Mouse (Mus musculus) mesoderm, embryonic 11.5 days (tissue): ENCODE measurements around the gene Bpnt1.

Experiments used
- DNase-seq: peaks from one replicate; pipeline ENCODE4 v3.0.0-alpha.2; 2012; ENCODE audit warnings: low read depth, low spot score

The Bpnt1 gene

DNA sequence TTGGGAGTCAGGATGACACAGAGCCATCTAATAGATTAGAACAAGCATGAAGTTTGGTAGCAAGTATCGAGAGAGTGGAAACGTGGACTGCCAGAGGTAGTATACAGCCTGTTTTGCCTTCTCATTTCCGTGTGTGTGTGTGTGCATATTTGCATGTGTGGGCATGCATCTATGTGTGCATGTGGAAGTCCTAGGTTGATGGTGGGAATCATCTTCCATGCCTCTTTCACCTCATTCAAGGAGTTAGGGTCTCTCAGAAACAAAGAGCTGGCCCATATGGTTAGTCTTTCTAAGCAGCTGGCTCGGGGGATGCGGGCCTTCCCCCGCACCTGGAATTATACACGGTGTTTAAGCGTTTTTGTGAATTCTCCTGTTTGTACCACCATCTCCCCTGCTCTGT is 2.1 kb upstream of the Bpnt1 start:
- no peak for DNase-seq

DNA sequence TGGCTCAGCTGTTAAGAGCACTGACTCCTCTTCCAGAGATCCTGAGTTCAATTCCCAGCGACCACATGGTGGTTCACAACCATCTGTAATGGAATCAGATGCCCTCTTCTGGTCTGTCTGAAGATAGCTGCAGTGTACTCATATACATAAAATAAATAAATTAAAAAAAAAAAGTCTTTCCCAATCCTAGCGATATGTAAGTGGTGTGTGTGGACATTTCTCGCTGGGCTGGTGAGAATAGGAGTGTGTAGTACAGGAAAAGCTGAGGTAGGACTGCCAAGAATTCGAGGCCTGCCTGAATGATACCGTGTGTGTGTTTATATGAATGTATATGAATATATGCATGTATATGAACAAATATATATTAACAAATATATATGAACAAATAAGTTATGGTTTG is 585 bp upstream of the Bpnt1 start:
- DNase-seq: no peak

DNA sequence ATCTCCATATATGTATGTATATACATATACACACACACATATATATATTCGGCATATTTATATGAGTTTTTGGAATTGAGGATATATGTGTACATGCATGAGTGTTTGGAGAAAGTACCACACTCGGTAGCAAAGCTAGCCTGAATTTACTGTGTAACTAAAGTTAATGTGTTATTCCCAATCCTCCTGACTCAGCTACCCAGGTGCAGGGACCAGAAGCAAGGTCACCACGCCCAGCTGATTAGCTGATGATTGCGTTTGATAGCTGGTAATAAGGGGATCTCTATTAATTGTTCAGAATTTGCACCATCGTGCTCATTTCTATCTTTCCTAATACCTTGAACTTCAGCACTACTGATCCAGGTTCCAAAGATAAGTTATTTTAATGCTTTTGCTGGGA is 1.7 kb downstream of the Bpnt1 start:
- DNase-seq: no peak

DNA sequence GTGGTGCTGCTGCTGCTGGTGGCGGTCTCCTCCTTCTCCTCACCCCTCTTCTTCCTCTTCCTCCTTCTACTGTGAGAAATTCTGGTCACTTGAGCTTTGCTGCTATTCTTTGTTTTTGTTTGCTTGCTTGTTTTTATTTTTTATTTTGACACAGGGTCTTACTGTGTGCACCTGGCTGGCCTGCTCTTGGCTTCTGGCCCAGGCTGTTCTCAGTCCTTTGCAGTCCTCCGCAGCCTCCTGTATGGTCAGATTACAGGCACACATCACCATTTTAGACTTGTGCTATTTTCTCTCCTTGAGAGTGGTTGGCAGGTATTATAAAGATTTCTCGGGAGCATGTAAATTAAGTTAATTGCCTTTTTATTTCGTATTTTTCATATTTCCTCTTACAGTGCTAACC is 2.2 kb downstream of the Bpnt1 start:
- DNase-seq: no peak

DNA sequence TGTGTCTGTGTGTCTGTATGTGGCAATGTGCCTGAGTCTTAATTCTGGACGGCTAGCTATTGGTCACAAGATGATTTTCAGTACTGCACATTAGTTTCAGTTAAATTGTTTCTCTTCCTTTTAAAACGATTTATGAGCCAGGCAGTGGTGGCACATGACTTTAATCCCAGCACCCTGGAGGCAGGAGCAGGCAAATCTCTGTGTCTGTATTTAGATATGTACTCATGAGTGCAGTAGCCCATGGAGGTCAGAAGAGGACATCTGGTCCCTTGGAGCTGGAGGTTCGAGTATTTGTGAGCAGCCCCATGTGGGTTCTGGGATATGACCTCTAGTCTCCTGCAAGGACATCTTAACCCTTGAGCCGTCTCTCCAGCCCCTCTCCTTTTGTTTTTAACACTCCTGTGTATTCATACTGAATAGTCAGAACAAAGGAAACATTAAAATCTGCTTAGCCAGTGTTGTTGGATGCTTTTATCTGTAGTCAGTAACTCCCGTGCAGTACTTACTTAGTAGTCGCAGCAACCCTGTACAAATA is 3.3 kb downstream of the Bpnt1 start:
- DNase-seq: no peak

DNA sequence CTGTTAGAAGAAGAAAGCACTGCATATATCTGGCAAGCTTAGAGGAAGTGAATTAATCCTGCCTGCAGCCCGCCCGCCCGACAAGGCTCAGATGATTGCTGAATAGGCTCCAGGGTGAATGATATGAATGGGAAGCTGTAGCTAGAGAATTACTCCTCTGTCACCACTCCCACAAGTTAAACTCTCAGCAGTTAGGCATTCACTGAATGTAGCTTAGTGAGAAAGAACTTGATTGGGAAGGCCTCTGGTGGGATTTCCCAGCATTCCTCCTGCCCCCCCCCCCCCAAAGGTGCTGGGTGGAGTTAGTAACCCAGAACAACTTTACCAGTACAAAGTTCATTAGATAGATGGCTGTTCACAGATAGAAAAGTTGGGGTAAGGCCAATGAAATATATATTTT is 4.6 kb downstream of the Bpnt1 start:
- no peak for DNase-seq

DNA sequence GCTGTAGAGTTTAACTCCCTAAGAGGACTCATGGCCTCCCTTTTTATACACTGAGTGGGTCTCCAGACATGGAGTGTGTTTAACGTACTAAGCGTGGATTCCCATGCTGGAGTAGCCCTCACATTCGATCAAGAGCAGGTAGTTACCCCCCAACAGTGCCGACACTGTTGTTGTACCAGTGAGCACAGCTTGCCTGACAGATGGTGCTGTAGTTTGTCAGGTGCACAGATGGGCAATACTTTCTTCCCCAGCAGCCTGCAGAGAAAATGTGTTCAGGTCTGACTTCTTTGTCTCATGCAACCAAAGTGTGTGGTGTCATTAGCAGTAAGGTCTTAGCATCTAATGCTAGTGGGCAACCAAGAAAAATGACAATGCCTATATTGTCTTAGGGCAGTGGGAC is 10.5 kb downstream of the Bpnt1 start:
- no peak for DNase-seq

DNA sequence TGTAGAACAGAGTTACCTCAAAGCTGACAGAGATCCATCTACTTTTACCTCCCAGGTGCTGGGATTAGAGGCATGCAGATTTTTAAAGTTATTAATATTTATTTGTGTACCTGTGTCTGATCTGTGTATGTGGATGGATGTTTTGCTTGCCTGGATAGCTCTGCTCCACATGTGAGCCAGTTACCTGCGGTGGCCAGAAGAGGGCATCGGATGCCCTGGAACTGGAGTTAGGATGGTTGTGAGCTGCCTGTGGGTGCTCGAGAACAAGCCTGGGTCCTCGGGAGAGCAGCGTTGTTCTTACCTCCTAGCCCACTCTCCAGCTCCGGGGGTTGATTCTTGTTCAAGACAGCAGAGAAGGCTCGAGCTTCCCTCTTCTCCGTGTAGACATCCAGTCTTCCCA is 11.5 kb downstream of the Bpnt1 start:
- DNase-seq: no peak

DNA sequence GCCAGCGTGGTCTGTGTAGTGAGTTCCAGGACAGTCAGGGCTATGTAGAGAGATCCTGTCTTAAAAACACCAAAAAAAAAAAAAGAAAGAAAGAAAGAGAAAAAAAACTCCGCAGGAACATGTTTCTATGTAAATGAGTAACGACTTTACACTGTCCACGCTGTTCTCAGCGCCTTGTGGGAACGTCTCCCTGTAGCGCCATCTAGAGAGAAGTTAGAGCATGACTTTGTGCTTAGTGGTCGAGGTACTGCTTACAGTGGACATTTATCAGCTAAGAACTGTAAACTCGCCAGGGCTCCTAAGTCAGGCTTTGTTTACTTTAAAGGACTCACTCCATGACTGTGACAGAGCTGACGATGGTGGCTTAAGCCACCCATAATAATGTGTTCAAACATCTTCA is 14.2 kb downstream of the Bpnt1 start:
- no peak for DNase-seq

DNA sequence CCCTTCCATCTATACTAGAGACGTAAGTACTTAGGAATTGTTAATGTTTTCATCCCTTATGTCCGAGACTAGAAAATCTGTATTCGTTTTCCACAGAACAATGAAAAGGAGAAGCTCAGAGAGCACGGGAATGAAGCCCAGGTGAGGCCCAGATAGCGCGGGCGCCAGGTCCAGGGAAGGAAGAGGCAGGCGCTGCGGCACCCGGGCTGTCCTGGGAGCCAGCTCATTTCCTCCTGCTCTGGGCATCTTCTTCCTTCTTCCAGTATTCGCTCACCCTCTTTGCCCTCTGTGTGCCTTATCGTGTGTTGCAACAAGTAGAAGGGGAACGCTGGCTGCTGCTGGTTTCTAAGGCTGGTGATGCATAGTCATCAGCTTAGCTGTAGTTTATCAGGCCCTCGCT is 17.8 kb downstream of the Bpnt1 start:
- DNase-seq: no peak

DNA sequence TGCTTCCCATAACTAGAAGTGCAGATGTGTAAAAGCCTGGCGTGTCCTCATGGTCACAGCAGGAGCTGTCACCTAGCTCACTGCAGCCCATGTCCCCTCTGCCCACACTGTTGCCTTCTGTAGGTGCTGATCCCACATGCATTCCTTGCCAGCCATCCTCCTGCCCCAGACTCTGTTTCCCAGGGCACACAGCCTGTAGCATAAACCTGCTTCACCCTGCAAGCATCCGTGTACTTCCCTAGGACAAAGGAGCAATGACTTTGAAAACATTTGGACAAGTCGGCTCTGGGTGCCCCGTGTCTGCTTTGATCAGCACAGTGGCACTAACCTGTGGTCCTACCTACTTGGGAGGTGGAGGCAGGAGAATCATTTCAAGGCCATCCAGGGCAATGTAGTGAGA is 18.7 kb downstream of the Bpnt1 start:
- no peak for DNase-seq

DNA sequence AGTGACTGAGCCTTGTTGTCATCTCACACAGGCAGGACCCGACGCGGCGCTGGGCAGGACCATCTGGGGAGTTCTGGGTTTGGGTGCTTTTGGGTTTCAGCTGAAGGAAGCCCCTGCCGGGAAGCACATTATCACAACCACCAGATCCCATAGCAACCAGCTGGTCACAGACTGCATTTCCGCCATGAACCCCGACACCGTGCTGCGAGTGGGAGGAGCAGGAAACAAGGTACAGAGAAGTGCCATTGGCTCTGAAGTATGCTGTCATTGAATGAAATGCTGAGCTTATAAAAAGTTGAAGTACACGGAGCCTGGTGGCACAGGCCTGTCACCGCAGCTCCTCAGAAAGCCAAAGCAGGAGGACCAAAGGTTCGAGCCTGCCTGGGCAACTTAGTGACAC is 20.2 kb downstream of the Bpnt1 start:
- DNase-seq: no peak

DNA sequence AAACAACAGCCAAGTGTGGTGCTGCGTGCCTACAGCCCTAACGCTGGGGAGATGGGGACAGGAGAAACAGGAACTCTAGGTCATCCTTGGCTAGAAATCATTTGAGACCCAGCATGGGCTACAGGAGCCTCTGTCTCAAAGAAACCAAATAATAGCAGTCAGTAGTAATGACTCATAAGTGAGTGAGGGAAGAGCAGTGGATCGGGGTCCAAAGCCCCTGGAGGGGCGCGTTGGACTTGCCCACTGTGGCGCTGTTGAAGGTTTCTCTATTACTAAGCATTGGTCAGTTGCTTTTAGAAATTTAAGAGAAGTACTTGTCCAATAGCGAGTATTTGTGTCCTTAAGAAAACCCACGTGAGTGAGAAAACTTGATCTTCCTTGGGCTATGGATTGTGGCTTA is 21.4 kb downstream of the Bpnt1 start:
- no peak for DNase-seq

DNA sequence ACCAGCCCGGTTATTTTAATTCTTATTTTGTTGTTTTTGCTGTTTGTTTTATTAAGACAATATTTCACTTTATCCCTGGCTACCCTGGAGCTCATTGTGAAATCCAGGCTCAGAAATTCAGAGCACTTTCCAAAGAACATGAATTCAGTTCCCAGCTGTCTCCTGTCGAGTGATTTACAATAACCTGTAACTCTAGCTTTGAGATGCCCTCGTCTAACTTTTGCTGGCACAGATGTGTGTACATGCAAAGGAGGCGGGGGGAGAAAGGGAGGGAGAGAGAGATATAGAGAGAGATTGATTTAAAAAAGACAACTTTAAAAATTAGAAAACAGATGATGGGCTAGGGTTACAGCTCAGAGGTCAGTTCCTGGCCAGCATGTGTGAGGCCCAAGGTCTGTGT is 22.8 kb downstream of the Bpnt1 start:
- no peak for DNase-seq

DNA sequence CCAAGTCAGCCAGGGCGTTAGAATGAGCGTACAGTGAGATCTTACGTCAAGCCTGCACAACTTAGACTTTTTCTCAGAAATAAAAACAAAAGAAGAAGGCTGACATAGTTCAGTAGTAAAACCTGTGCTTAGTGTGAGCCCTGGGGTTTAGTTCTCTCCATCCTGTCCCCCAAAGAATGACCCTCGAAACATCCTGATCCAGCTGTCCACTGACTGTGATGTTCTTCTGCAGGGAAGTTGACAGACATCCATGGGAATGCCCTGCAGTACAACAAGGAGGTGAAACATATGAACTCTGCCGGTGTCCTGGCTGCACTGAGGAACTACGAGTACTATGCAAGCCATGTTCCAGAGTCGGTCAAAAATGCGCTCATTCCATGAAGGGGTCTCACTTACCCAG is 24.3 kb downstream of the Bpnt1 start:
- DNase-seq: no peak

DNA sequence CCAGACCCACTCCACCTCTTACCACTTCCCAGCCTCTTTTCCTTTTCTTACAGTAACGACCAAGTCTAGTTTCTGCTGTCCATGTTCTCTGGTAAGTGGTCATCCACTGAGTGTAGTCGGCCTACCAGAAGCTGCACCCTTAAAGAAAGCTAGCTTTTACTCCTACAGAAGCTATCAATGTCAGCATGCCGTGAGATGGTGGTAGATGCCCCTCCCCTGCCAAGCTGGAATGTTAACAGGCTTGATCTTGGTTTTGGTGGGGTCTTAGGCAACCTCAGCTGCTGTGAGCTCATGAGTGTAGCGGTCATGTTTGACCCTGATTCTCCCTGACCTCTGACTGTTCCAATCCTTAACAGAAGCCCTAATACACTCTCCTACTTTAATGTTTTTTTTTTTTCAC is 26.3 kb downstream of the Bpnt1 start:
- no peak for DNase-seq

DNA sequence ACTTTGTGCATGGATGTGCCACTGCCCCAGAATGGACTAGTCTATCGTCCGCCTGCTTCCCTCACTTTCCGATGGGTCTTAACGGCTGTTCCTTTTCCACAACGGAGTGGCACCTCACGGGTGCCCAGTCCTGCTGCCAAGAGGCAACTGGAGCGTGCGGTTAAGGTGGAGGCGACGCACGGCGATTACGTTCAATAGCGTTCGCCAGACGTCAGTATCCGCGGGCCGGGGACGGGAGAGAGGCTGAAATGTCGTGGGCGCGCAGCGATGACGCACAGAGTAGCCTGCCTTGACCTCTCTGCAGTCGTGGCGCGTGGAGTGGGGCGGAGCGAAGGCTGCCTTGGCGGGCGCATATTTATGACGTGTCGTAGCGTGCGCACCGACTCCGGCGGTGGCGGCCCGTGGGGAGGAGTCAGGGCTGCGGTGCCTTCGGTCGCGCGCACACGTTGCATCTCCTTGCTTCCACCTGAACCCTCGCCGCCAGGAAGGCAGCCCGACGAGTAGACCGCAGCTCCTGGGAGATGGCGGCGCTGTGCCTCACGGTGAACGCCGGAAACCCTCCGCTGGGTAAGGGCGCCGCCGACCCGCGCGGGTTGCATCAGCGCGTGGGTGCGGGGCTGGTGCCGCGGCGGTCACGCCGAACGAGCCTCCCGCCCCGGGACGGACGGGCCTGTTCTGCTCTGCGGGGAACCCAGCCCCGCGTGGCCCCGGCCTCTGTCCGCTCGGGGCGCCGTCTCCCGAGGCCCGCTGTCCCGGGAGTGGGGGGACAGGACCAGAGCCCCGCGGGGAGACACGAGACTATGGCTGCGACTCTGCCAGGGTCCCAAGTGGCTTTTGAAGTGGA is 30.9 kb downstream of the Bpnt1 start, which contains the start of gene Eprs:
Gene Eprs (plus strand): TSS at position 368 of the 844 bp plus-strand sequence.
- DNase-seq: peak; percentile 98

DNA sequence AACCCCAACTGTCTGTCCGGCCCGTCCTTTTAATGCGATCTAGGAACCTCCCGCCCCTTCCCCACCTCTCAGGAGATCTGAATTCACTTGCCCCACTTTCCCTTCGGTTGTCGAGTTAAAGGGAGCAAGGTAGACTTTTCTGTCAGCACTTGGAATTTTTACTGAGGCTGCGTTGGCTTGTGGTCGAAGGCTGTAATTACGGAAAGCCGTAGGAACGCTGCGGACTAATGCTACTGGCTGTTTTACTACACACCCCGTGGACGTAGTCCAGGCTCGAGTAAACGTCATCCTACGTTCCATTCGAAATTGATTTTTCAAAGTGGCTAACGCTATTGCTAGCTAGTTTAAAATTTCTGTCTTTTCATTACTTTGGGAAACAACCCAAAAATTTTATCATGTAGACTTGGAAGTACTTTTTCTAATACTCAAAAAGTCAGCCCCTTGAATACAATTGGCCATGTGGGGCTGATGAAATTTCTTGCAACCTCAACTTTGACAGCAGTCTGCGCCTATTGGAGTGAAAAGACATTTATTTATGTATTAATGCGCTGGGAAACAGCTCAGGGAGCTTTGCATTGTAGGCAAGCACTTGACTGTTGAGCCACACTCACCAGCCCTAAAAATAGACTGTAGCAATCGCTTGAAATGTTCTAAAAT is 31.7 kb downstream of the Bpnt1 start:
- DNase-seq: peak; percentile 80

DNA sequence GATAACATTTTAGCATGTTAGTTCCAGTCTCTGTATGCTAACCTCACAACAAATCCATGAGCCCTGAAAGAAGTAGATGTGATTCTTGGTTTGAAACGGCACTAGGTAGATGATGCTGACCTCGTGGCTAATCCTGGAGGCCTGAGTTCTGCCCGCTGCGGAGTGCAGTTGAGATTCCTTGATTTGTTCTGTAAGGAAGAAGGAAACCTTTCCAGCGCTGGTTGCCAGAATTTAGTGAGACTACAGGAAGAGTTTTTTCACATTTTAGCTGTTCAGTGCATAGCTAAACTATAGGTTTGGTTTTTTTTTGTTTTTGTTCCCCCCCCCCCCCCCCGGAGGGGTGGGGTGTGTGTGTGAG is 32.2 kb downstream of the Bpnt1 start:
- DNase-seq: no peak

DNA sequence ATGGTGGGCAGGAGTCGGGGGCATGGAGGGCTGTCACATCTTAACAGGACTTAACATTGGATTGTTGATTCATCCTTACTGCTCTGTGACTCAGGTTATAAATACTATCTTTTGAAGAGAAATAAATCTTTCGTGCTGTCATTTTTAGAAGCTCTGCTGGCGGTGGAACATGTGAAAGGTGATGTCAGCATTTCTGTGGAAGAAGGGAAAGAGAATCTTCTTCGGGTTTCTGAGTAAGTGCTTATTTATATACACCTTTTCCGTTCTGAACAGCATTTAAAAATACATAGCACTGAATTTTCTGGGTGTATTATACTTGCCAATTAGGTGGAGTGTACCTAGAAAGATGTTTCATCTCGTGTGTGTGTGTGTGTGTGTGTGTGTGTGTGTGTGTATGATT is 35.4 kb downstream of the Bpnt1 start:
- DNase-seq: no peak

DNA sequence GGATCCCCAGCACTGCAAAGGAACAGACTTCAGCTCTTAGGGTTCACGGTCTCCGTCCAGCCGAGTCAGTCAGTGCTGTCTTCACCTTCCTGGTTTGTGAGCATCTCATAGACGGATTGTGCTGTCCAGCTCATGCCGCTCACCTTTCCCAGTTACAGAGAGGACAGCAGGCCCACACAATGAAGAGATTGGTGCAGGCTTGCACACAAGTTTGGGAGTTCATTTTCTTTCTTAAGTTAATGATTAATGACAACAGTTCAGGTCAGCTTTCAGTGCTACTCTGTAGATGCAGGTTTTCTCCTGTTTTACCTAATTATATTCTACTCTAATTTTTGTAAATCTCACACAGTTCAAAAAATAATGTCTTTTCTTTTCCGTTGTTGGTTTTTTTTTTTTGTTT is 38.0 kb downstream of the Bpnt1 start:
- DNase-seq: no peak

DNA sequence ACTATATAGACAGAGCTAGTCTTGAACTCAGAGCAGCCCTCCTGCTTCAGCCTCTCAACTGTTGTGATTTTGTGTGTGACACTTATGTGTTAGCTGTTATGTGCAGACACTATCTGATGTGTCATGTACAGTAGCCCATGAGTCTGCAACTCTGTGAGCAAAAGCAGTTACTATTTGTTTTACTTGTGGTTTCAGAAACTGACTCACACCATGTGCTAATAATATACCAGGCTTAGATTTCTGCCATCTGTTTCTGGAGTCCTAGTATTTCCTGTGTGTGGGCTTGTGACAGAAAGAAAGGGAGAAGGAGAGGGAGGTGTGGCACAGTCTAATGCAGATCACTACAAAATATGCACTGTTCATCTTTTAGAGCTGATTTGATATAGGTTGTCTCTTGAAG is 44.4 kb downstream of the Bpnt1 start:
- DNase-seq: no peak

DNA sequence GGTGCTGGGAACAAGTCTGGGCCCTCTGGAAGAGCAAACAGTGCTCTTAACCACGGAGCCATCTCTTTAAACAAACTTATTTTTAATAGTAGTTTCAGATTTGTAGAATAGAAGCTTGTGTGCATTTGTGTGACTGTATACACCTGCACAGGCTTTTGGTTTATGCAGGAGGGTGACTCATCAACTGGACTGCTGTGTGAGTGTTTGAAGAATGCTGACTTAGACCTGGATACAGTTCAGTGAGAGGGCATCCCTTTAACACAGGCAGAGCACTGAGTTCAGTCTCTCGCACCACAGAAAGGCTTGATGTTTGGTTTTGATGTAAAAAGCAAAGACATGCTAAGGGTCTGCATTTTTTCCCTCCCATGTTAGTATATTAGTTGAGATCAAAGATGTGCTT is 45.5 kb downstream of the Bpnt1 start:
- DNase-seq: no peak
